Mouse (Mus musculus) cerebellum, adult 11 months (tissue): ENCODE results near the gene Golm1.

Source experiments
- DNase-seq: peaks from one replicate; pipeline ENCODE4 v3.0.0; 2022

Golm1 gene

GRCm38 (mm10) chr13:59674761-59675150 lies 855 bp downstream of the Golm1 start:
- DNase-seq, result no peak

- no peak for DNase-seq
Observed at GRCm38 (mm10) chr13:59674215-59674614, 1.4 kb downstream of the Golm1 start.

GRCm38 (mm10) chr13:59673597-59673996 lies 2.0 kb downstream of the Golm1 start:
- no peak for DNase-seq

GRCm38 (mm10) chr13:59672248-59672647 lies 3.4 kb downstream of the Golm1 start:
- no peak for DNase-seq

- no peak for DNase-seq
Observed at GRCm38 (mm10) chr13:59671521-59671920, 4.1 kb downstream of the Golm1 start.

- DNase-seq, result no peak
Observed at GRCm38 (mm10) chr13:59669946-59670345, 5.7 kb downstream of the Golm1 start.

GRCm38 (mm10) chr13:59668501-59669093 lies 7.0 kb downstream of the Golm1 start:
- DNase-seq, result no peak

- no peak for DNase-seq
Observed at GRCm38 (mm10) chr13:59667763-59668162, 7.8 kb downstream of the Golm1 start.

GRCm38 (mm10) chr13:59663939-59664712 lies 11.5 kb downstream of the Golm1 start:
- no peak for DNase-seq

GRCm38 (mm10) chr13:59661966-59662365 lies 13.6 kb downstream of the Golm1 start:
- DNase-seq, result no peak

- no peak for DNase-seq
Observed at GRCm38 (mm10) chr13:59661387-59661786, 14.2 kb downstream of the Golm1 start.

GRCm38 (mm10) chr13:59660371-59660770 lies 15.2 kb downstream of the Golm1 start:
- no peak for DNase-seq

GRCm38 (mm10) chr13:59657781-59658180 lies 17.8 kb downstream of the Golm1 start:
- DNase-seq, result no peak

GRCm38 (mm10) chr13:59656975-59657388 lies 18.6 kb downstream of the Golm1 start:
- DNase-seq, result no peak

GRCm38 (mm10) chr13:59656316-59656832 lies 19.2 kb downstream of the Golm1 start:
- DNase-seq, result no peak

GRCm38 (mm10) chr13:59655718-59656315 lies 19.8 kb downstream of the Golm1 start:
- no peak for DNase-seq

- no peak for DNase-seq
Observed at GRCm38 (mm10) chr13:59654465-59654864, 21.1 kb downstream of the Golm1 start.

GRCm38 (mm10) chr13:59653136-59653535 lies 22.5 kb downstream of the Golm1 start:
- no peak for DNase-seq

- DNase-seq, result no peak
Observed at GRCm38 (mm10) chr13:59652651-59653050, 23.0 kb downstream of the Golm1 start.

- no peak for DNase-seq
Observed at GRCm38 (mm10) chr13:59649781-59650180, 25.8 kb downstream of the Golm1 start.

- DNase-seq, result peak; percentile 59
Observed at GRCm38 (mm10) chr13:59648598-59648997, 27.0 kb downstream of the Golm1 start.

- DNase-seq, result no peak
Observed at GRCm38 (mm10) chr13:59647484-59647883, 28.1 kb downstream of the Golm1 start.

GRCm38 (mm10) chr13:59646674-59647244 lies 28.9 kb downstream of the Golm1 start:
- no peak for DNase-seq

- DNase-seq, result no peak
Observed at GRCm38 (mm10) chr13:59645491-59645890, 30.1 kb downstream of the Golm1 start.
